Mouse (Mus musculus): Measurements from ENCODE around the gene Actb.

Actb gene

DNA sequence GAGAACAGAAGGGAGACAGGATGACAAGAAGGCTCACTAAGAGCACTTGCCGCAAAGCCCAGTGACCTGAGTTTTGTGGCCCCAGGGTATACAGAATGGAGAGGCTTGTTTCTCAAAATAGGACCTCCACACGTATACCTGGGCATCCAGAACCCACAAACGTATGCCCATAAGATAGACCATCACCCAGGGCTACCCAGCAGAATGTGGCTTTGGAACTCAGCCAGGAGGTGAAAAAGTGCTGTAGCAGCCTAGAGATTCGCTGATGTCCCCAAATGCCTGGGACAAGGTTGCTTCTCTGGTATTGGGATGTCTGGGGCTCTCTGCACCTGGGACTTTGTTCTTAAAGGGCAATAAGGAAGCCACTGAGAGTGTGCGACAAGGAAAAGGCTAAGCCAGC, 15.7 kb upstream of the Actb start:
- no peak for DNase-seq (ENCODE audit: low read depth, low spot score)

DNA sequence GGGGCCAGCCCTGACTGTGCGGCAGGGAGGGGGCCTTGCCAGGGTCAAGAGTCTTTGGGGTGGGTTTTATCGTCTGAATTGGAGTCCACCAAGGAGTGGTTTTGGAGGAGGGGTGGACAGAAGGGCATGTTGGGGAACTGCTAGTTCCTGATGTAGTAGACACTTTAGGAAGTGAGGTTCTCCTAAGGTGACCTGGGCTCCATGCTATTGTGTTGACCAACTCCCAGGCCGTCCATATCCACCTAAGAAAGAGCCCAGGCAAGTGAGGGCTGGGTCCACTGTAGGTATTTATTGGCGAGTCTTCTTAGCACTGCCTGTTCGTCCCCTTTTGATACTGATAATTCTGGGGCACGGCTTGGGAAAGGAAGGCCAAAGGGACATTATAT, 14.5 kb upstream of the Actb start:
- no peak for DNase-seq (ENCODE audit: low read depth, low spot score)

DNA sequence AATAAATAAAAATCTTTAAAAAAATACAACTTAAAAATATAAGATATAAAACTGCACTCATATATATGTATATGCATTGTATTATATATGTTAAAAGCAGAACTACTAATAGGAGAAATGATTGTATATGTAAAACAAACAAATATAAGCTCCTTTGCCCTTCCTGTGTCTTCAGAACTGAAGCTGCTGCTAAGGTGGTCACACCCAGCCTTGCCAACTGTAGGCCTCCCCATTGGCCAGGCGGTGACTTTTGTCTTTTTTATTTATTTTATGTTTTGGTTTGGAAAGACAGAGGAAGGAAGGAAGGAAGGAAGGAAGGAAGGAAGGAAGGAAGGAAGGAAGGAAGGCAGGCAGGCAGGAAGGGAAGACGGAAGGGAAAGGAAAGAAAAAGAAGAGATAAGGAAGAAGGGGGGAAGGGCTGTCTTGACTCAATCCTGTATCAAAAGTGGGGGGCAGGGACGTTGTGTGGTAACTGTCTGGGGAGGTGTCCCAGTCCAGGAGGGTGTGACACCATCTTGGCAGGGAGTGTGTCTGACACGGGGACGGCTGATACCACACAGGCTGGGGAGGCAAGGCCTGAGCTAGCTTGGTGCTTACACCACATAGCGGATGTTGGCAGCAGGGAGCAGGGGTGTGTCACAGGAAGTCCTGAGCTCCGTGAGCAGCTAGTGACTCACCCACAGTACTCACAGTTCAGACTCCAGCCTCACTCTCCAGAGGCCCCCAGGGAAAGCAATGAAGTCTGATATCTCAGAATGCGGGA, 13.9 kb upstream of the Actb start:
- no peak for DNase-seq (ENCODE audit: low read depth, low spot score)

DNA sequence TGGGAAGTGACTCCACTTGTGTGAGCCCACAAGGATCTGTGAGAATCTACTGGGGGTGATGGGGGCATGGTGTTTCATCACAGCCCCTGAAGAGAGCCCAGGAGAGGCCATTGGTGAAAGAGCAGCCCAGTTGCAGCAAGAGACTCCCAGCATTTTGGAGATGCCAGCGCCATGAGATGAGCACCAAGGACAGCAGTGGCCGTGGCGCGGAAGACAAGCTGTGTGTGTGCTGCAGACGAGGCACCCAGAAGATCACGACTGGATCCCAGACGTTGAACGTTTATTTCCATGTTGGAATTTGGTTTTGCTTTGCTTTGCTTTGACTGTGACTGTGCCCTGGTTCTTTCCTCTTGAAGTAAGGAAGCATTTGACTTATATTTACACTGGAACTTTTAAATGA, 10.8 kb upstream of the Actb start:
- no peak for DNase-seq (ENCODE audit: low read depth, low spot score)

GRCm38 (mm10) chr5:142916593-142916992, 10.0 kb upstream of the Actb start:
- no peak for DNase-seq (ENCODE audit: low read depth, low spot score)

GRCm38 (mm10) chr5:142915231-142915630, 8.7 kb upstream of the Actb start:
- DNase-seq (ENCODE audit: low read depth, low spot score), result no peak

DNA sequence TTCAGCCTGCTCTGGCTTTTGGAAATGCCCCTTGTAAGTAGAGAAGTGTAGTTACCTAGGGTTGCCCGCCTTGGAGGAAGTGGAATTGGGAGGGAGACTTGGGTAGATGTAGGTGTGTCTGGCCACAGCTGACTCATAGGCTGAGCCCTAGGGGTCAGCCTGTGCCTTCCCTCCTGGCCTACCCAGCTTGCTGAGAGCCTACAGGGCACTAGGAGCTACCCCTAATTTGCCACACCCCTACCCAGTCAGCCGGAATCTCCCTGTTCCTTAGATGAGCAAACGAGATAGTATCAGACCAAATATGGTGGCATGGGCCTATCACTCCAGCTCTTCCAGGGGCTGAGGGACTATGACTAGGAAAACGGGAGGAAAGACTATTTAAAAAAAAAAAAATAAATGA, 6.2 kb upstream of the Actb start:
- no peak for DNase-seq (ENCODE audit: low read depth, low spot score)

- no peak for DNase-seq (ENCODE audit: low read depth, low spot score)
Observed at GRCm38 (mm10) chr5:142912320-142912719, 5.8 kb upstream of the Actb start.

- DNase-seq (ENCODE audit: low read depth, low spot score), result no peak
Observed at GRCm38 (mm10) chr5:142911629-142912028, 5.1 kb upstream of the Actb start.

DNA sequence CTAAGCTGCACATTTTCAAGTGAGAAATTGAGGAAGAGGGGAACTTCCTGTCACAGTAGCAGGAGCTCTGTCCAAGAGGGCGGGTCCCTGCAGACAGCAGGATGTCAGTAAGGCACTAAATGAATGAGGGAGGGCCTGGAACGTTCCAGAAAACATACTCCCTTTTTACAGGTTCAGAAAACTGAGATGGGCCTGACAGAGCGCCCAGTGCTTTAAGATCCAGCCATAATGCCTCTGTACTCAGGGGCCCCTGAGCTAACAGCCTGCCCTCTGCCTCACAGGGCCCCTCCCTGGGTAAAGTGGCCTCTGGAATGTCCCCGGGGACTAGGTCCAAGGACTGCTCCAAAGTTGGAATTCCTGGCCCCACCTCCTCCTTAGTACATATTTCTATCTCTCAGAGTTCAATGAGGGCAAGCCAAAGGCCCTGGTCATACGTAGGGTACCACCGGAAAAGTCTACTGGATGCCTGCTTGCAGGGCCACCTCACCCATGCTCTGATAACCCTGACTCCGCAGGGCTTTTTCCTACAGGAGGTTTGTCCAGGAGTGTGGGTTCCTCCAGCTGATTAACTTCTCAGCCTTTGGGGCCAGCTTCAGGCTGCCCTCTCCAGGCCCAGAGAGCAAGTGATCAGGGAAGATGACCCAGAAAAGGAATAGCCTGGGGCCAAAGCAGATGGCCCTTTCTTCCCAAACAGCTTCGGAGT, 3.2 kb upstream of the Actb start:
- DNase-seq (ENCODE audit: low read depth, low spot score), result no peak

- no peak for DNase-seq (ENCODE audit: low read depth, low spot score)
Observed at GRCm38 (mm10) chr5:142908941-142909575, 2.5 kb upstream of the Actb start.

DNA sequence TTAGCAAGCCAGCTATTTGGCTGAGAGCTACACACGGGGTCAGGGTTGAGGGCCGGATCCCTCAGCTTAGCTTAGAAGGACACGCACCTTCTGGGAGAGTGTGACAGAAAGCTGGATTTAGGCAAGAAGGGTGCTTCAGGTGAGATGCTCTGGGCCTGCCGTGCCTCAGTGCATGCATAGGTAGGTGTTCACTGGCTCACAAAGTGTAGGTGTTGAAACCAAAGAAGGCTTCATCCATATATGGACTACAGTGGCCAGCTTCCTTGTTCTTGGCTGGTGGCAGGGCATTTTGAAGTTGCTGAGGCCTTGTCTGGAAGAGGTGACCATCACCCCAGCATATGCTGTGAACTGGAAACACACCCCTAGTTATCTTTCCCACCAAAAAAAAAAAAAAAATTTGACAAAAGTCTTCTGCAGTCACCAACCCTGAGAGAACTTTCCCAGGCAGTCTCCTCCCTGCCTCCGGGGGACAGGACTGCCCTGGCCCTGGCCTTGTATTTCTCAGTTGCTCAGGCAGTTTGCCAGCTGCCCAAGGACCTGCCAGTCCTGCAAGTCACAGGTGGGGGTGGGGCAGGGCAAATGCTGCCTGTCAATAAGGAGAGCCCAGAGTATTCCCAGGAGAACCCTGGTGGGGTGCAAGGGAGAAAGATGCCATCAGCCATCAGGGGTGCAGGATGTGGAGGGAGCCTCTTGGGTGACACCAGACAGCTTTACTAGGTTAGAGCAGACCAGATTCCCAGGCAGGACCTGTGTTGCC, 1.4 kb upstream of the Actb start:
- no peak for DNase-seq (ENCODE audit: low read depth, low spot score)

DNA sequence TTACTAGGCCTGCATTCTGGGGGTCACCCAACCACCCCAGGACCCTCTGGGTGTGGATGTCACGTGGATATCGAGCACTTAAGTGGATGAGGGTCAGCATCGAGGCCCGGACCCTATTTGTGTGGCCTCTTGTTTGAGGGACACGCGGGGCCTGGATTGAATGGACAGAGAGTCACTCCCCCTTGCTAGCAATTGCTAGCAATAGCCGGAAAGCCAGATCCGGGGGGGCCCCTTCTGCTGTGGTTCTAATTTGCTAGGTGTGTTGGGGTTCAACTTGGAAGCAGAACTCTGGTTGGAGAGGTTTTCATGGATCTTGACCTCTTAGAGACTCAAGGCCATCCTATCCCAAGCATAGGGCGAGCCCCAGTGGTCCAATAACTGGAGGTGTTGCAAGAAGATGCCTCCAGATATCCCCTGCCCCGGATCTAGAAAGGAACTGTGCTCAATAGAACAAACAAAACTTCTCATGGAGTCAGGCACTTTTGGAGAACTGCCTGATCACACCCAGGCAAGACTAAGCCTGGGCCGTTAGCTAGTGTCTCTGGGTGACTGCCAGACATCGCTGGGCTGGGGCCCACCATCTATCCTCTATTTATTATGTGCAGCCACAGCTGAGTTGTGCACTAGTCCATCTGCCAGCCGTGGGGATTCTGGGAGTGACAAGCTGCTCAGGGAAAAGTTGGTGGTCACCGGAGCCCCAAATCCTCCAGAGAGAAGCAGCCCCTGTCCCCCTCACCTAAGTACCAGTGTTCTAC, 671 bp upstream of the Actb start:
- no peak for DNase-seq (ENCODE audit: low read depth, low spot score)

DNA sequence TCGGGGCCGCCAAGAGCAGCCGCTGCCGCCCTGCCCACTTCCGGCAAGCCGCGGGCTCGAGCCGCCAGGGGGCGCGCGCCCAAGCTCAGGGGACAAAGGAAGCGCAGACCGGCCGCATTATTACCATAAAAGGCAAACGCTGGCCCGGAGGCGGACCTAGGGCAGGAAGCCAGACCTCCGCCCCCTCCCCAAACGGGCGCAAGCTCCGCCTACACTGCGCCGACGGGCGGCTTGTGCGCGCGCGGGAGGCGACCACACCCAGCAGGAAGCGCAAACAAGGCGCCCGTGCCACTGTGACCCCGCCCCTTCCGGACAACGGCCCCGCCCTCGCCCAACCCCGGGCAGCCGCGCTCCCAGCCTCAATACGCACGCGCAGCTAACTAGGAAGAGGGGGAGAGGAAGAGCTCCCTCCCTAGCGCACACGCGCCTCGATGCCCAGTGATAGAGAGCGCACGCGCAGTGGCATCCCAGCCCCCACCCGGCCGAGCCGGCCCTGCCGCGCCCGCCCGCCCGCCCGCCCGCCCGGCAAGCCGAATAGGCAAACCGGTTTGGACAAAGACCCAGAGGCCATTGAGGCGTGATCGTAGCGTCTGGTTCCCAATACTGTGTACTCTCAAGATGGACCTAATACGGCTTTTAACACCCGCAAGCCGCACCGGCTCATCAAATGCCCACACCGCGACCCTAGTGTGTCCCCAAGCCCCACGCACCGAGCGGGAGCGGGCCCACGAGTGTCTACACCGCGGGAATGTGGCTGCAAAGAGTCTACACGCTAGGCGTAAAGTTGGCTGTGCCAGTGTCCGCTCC, 626 bp downstream of the Actb start:
- peak; percentile 95 for DNase-seq (ENCODE audit: low read depth, low spot score)

- no peak for DNase-seq (ENCODE audit: low read depth, low spot score)
Observed at GRCm38 (mm10) chr5:142905038-142905695, 1.4 kb downstream of the Actb start.

GRCm38 (mm10) chr5:142904208-142905037, 2.1 kb downstream of the Actb start:
- DNase-seq (ENCODE audit: low read depth, low spot score), result no peak

GRCm38 (mm10) chr5:142903470-142904207, 2.9 kb downstream of the Actb start:
- no peak for DNase-seq (ENCODE audit: low read depth, low spot score)
